ENCODE assay signal across 21 mouse cellular contexts in the genomic region with DNA sequence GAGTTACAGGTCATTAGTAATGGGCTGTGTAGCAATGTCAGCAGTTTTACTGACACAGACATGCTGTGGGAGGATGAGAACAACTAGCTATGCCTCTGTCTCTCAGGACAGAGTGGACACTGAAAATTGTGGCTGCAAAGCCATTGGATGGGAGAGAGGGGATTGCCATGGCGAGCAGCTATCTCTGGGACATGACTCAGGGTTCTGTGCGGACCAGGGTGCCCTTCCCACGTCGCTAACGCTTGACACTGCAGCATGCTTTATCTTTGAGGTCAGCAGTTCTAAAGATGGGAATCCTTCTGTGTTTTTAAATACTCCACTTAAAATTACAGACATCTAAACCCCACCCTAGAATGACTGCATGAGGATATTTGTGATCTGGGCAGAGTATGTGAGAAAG.
DNase-seq lines count a peak whose midpoint lies in the region; ATAC-seq and TF ChIP-seq lines count a peak whose summit lies in the region.
"Had no signal": no experiment of that assay in that cellular context is flagged by ENCODE, and none has a peak within 500 bp of the region (broad histone marks: within the 10 kb centered on the region; RNA-seq: fewer than 3 reads in every experiment).

No protein-coding gene starts in this region.

- 23% methylated on average over 5 of the region's 5 CpGs for WGBS in heart, embryonic 11.5 days (ENCODE audit: insufficient replicate concordance)
- 29% methylated on average over 5 of the region's 5 CpGs for WGBS in heart, embryonic 16.5 days
- 22% methylated on average over 5 of the region's 5 CpGs for WGBS in heart, postnatal 0 days

- no peak overlapping the region for H3K4me2 ChIP-seq in heart, embryonic 11.5 days
- no peak overlapping the region for H3K4me2 ChIP-seq in heart, embryonic 16.5 days (ENCODE audit: low read depth, low read length)
- no peak overlapping the region for H3K4me2 ChIP-seq in heart, postnatal 0 days (ENCODE audit: low read depth, low read length)
- H3K4me2 ChIP-seq: forebrain, embryonic 12.5 days; hindbrain, embryonic 14.5 days; midbrain, embryonic 12.5 days had no signal

- DNase-seq in heart, adult 9 months (ENCODE audit: low spot score in 2 of 2), result no peak
- DNase-seq in heart, adult 11 months, result no peak
- peak; percentile 34 for DNase-seq in 3T3-L1 (ENCODE audit: low read depth, low spot score)
- peak; percentile 49 for DNase-seq in heart, postnatal 0 days (ENCODE audit: low spot score)
- DNase-seq in neural tube, embryonic 10.5 days (ENCODE audit: extremely low spot score, low spot score), result no peak
- no peak for DNase-seq in urinary bladder, postnatal 4 days (ENCODE audit: low spot score in 2 of 2)
- DNase-seq: adrenal gland, postnatal 36 days; B cell, adult 2 months; cerebellum, adult 18-20 months; forebrain, postnatal 0 days; gastrocnemius, postnatal 25 days; kidney, postnatal 25 days; lung, adult 2 months; lung, postnatal 14 days; thymus, postnatal 4 days had no signal

- TF ChIP-seq CTCF in heart, postnatal 0 days (IDR thresholded peaks at IDR 0.05; ENCODE audit: low read depth), result no peak

- ATAC-seq in heart, embryonic 11.5 days (replicated peaks; ENCODE audit: insufficient number of reproducible peaks, low FRiP score, low TSS enrichment), result peak; percentile 31; the same call in 1 of the 2 replicates
- peak; percentile 37; the same call in 1 of the 2 replicates for ATAC-seq in heart, embryonic 16.5 days (replicated peaks; ENCODE audit: extremely low read depth, insufficient read depth, low FRiP score)
- peak; percentile 65; the same call in 1 of the 2 replicates for ATAC-seq in heart, postnatal 0 days (ENCODE audit: insufficient read depth, low read depth)
- ATAC-seq: forebrain, postnatal 0 days; intestine, postnatal 0 days had no signal

- H3K27me3 ChIP-seq in heart, embryonic 11.5 days (ENCODE audit: control insufficient read depth, insufficient read depth, low read length), result no peaks in the 10 kb centered on the region
- H3K27me3 ChIP-seq in heart, embryonic 16.5 days (ENCODE audit: control insufficient read depth, insufficient read depth, low read length), result no peaks in the 10 kb centered on the region
- no peaks in the 10 kb centered on the region for H3K27me3 ChIP-seq in heart, postnatal 0 days (ENCODE audit: control insufficient read depth, insufficient read depth, low read length)
- H3K27me3 ChIP-seq: forebrain, embryonic 12.5 days; midbrain, embryonic 12.5 days had no signal

- H3K36me3 ChIP-seq in heart, embryonic 11.5 days (ENCODE audit: control insufficient read depth, insufficient read depth, low read length), result no peaks in the 10 kb centered on the region
- H3K36me3 ChIP-seq in heart, embryonic 16.5 days (ENCODE audit: control insufficient read depth, insufficient read depth), result no peaks in the 10 kb centered on the region
- H3K36me3 ChIP-seq in heart, postnatal 0 days (replicated peaks; ENCODE audit: control insufficient read depth, insufficient read depth, low read length), result no peaks in the 10 kb centered on the region
- H3K36me3 ChIP-seq: forebrain, embryonic 12.5 days; midbrain, embryonic 12.5 days had no signal

- H3K27ac ChIP-seq in heart, embryonic 11.5 days (ENCODE audit: low read depth, low read length), result peak overlapping the region; percentile 59
- H3K27ac ChIP-seq in heart, embryonic 16.5 days (ENCODE audit: low read length), result peak overlapping the region; percentile 62
- H3K27ac ChIP-seq in heart, postnatal 0 days (ENCODE audit: low read depth), result peak overlapping the region; percentile 58
- H3K27ac ChIP-seq: forebrain, embryonic 12.5 days; hindbrain, embryonic 14.5 days; midbrain, embryonic 12.5 days had no signal

- TF ChIP-seq EP300 in heart, postnatal 0 days (IDR thresholded peaks at IDR 0.05; ENCODE audit: low read depth), result no peak

- peaks cover 9% of the 10 kb centered on the region for H3K4me1 ChIP-seq in heart, embryonic 11.5 days (ENCODE audit: control insufficient read depth, insufficient read depth, low read length)
- H3K4me1 ChIP-seq in heart, embryonic 16.5 days (ENCODE audit: control insufficient read depth, insufficient read depth, low read length), result peaks cover 14% of the 10 kb centered on the region
- H3K4me1 ChIP-seq in heart, postnatal 0 days (ENCODE audit: control insufficient read depth, insufficient read depth), result peaks cover 6% of the 10 kb centered on the region
- H3K4me1 ChIP-seq: forebrain, embryonic 12.5 days; midbrain, embryonic 12.5 days had no signal

- no peak overlapping the region for H3K9ac ChIP-seq in heart, embryonic 11.5 days (ENCODE audit: low read depth, low read length)
- H3K9ac ChIP-seq in heart, embryonic 16.5 days (ENCODE audit: low read length), result peak overlapping the region; percentile 8; the same call in 1 of the 2 replicates
- H3K9ac ChIP-seq in heart, postnatal 0 days (replicated peaks; ENCODE audit: low read depth, low read length), result no peak overlapping the region
- H3K9ac ChIP-seq: forebrain, embryonic 12.5 days; forebrain, postnatal 0 days; hindbrain, embryonic 14.5 days; midbrain, embryonic 12.5 days had no signal

- H3K9me3 ChIP-seq in heart, embryonic 11.5 days (replicated peaks; ENCODE audit: control insufficient read depth, low read length), result no peaks in the 10 kb centered on the region
- no peaks in the 10 kb centered on the region for H3K9me3 ChIP-seq in heart, embryonic 16.5 days (replicated peaks; ENCODE audit: control insufficient read depth, low read length)
- no peaks in the 10 kb centered on the region for H3K9me3 ChIP-seq in heart, postnatal 0 days (replicated peaks; ENCODE audit: control insufficient read depth, low read length)
- H3K9me3 ChIP-seq: forebrain, embryonic 12.5 days; midbrain, embryonic 12.5 days had no signal

- H3K4me3 ChIP-seq in heart, embryonic 11.5 days (ENCODE audit: low read depth, low read length), result no peak overlapping the region
- H3K4me3 ChIP-seq in heart, embryonic 16.5 days (ENCODE audit: low read length), result no peak overlapping the region
- H3K4me3 ChIP-seq in heart, postnatal 0 days (ENCODE audit: low read depth, low read length), result no peak overlapping the region
- H3K4me3 ChIP-seq: forebrain, embryonic 12.5 days; midbrain, embryonic 12.5 days had no signal

Comparison
In these comparisons a context has a peak if more than half of its experiments do, and no peak if none do; other contexts are left out.
1. DNase-seq: peak in 3T3-L1 (single experiment) and heart, postnatal 0 days (single experiment); none in heart, adult 9 months (0 of 2), heart, adult 11 months (single experiment), neural tube, embryonic 10.5 days (single experiment) and urinary bladder, postnatal 4 days (0 of 2).
2. Peak in every context shown above with its lines, with median percentiles within 50 percentile points of each other: ATAC-seq and H3K27ac ChIP-seq.